Mouse (Mus musculus): ENCODE measurements at regions not wholly inside any gene's neighbourhood (a gene's known extent, or its start where the extent isn't known, plus 50 kb on each side); places are given as distances from the start of the nearest gene placed in this dataset.
"Not testable (repeated sequence)": the region's sequence is repeated elsewhere in the genome, so short reads cannot be mapped to it uniquely, and the experiment has no call there.

GRCm38 (mm10) chr8:97234551-97235107, 1346.3 kb upstream of the Got2 start:
- DNase-seq, result no peak

GRCm38 (mm10) chr8:97232619-97233376, 1344.5 kb upstream of the Got2 start:
- DNase-seq, result no peak

- DNase-seq, result no peak
Observed at GRCm38 (mm10) chr8:97231652-97232051, 1343.3 kb upstream of the Got2 start.

- DNase-seq, result no peak
Observed at GRCm38 (mm10) chr8:97191806-97192205, 1303.5 kb upstream of the Got2 start.

GRCm38 (mm10) chr8:97183831-97184230, 1295.5 kb upstream of the Got2 start:
- DNase-seq, result not testable (repeated sequence)

- not testable (repeated sequence) for DNase-seq
Observed at GRCm38 (mm10) chr8:97182456-97182855, 1294.1 kb upstream of the Got2 start.

All from kidney, adult 18-20 months (tissue).